Mouse (Mus musculus) NIH3T3 (cell line): ENCODE measurements around the gene H2afx.

Experiments used
- DNase-seq: peaks from one replicate; pipeline ENCODE4 v3.0.0-alpha.2; 2012; ENCODE audit warnings: low read depth

The H2afx gene

DNA sequence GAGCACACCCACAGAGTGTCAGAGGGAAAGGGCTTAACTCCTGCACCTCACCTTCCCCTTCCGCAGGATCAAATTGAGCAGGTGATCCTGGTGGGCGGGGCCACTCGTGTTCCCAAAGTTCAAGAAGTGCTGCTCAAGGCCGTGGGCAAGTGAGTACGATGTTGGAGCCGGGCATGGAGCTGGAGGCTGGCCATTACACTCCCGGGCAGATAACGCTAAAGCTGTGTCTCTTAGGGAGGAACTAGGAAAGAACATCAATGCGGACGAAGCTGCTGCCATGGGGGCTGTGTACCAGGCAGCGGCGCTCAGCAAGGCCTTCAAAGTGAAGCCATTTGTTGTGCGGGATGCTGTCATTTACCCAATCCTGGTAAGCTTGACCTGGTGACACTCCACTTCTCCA lies 50.1 kb downstream of the H2afx start:
- DNase-seq, result no peak
